Comparison of ENCODE assay signal across 27 mouse cellular contexts in the genomic region with DNA sequence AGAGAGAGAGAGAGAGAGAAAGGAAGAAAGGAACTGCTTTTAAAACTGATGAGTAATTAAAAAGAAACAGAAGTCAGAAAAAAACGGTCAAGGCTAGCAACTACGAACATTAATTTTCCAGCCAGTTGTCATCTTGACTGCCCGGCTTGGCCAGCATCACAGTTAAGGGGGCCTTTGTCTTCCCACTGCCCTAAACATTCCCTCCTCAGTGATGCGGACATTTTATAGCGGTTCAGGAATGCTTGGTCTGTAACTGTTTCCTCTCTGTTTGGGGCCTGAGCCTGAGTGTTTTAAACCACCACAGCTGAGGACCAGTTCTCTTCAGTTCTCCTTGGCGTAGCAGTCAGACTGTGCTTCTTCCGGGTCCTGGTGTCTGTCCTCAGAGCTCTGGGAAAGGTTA. TPM values are rescaled to one million over a fixed set of nuclear protein-coding genes. Genes with fewer than 3 reads are reported as not detected.
DNase-seq lines count a peak whose midpoint lies in the region; ATAC-seq lines count a peak whose summit lies in the region.
"Had no signal": no experiment of that assay in that cellular context is flagged by ENCODE, and none has a peak within 500 bp of the region (broad histone marks: within the 10 kb centered on the region; RNA-seq: fewer than 3 reads in every experiment).

No protein-coding gene starts in this region.

- H3K27ac ChIP-seq in kidney, embryonic 15.5 days = 0 out of 2 replicates have a peak overlapping the region, but pooled peaks have one; percentile 9
- H3K27ac ChIP-seq in limb, embryonic 10.5 days = peak overlapping the region; percentile 63
- 0 out of 2 replicates have a peak overlapping the region, but pooled peaks have one; percentile 9 for H3K27ac ChIP-seq in neural tube, embryonic 15.5 days (replicated peaks)
- H3K27ac ChIP-seq: forebrain, embryonic 13.5 days; heart, embryonic 15.5 days; hindbrain, embryonic 12.5 days; hindbrain, postnatal 0 days; limb, embryonic 15.5 days; liver, embryonic 13.5 days; neural tube, embryonic 13.5 days had no signal

- H3K4me1 ChIP-seq in kidney, embryonic 15.5 days = peaks cover 7% of the 10 kb centered on the region; the same call in 1 of the 2 replicates
- H3K4me1 ChIP-seq in limb, embryonic 10.5 days = peaks cover 25% of the 10 kb centered on the region
- H3K4me1 ChIP-seq in neural tube, embryonic 15.5 days = peaks cover 15% of the 10 kb centered on the region; the same call in 1 of the 2 replicates
- H3K4me1 ChIP-seq: forebrain, embryonic 13.5 days; hindbrain, embryonic 12.5 days; liver, embryonic 13.5 days had no signal

- WGBS in kidney, embryonic 15.5 days = 23% methylated on average over 7 of the region's 7 CpGs
- WGBS in limb, embryonic 10.5 days = 46% methylated on average over 7 of the region's 7 CpGs
- WGBS in neural tube, embryonic 15.5 days = 20% methylated on average over 7 of the region's 7 CpGs

- no peak overlapping the region for H3K4me3 ChIP-seq in kidney, embryonic 15.5 days (replicated peaks)
- H3K4me3 ChIP-seq in limb, embryonic 10.5 days = no peak overlapping the region
- H3K4me3 ChIP-seq in neural tube, embryonic 15.5 days (replicated peaks) = no peak overlapping the region
- H3K4me3 ChIP-seq: forebrain, embryonic 13.5 days; heart, embryonic 15.5 days; hindbrain, embryonic 12.5 days; limb, embryonic 15.5 days; liver, embryonic 13.5 days; neural tube, embryonic 13.5 days had no signal

- H3K9ac ChIP-seq in kidney, embryonic 15.5 days = no peak overlapping the region
- H3K9ac ChIP-seq in neural tube, embryonic 15.5 days (replicated peaks) = no peak overlapping the region
- H3K9ac ChIP-seq: forebrain, embryonic 13.5 days; heart, embryonic 15.5 days; hindbrain, embryonic 12.5 days; limb, embryonic 15.5 days; liver, embryonic 13.5 days; neural tube, embryonic 13.5 days had no signal

- no peaks in the 10 kb centered on the region for H3K27me3 ChIP-seq in kidney, embryonic 15.5 days
- no peaks in the 10 kb centered on the region for H3K27me3 ChIP-seq in limb, embryonic 10.5 days (ENCODE audit: low read depth, poor library complexity, severe bottlenecking)
- no peaks in the 10 kb centered on the region for H3K27me3 ChIP-seq in neural tube, embryonic 15.5 days (replicated peaks)
- H3K27me3 ChIP-seq: forebrain, embryonic 13.5 days; heart, embryonic 15.5 days; hindbrain, embryonic 12.5 days; limb, embryonic 15.5 days; liver, embryonic 13.5 days; neural tube, embryonic 13.5 days had no signal

- DNase-seq in kidney, adult 18-20 months = no peak
- peak; percentile 37 to 47 for DNase-seq in kidney, postnatal 4 days
- DNase-seq in kidney, adult 11 months = no peak
- DNase-seq in limb, embryonic 10.5 days (ENCODE audit: low spot score) = no peak
- no peak for DNase-seq in c-Kit-positive CD71-positive TER-119-positive erythroid progenitor cells, embryonic 14.5 days (ENCODE audit: low spot score)
- DNase-seq: adrenal gland, postnatal 25 days; cerebellum, adult 18-20 months; cerebellum, postnatal 10 days; gastrocnemius, postnatal 14 days; heart, postnatal 36 days; layer of hippocampus, adult 9-11 months; liver, embryonic 13.5 days; lung, adult 18-20 months; lung, postnatal 10 days; thymus, adult 2 months; thymus, postnatal 4 days had no signal

- no peaks in the 10 kb centered on the region for H3K9me3 ChIP-seq in kidney, embryonic 15.5 days (replicated peaks)
- H3K9me3 ChIP-seq in limb, embryonic 10.5 days (replicated peaks) = no peaks in the 10 kb centered on the region
- no peaks in the 10 kb centered on the region for H3K9me3 ChIP-seq in neural tube, embryonic 15.5 days (replicated peaks)
- H3K9me3 ChIP-seq: forebrain, embryonic 13.5 days; heart, embryonic 15.5 days; hindbrain, embryonic 12.5 days; limb, embryonic 15.5 days; liver, embryonic 13.5 days; neural tube, embryonic 13.5 days had no signal

- ATAC-seq in kidney, embryonic 15.5 days (replicated peaks; ENCODE audit: low FRiP score) = no peak
- ATAC-seq in neural tube, embryonic 15.5 days (ENCODE audit: low FRiP score) = no peak
- ATAC-seq: forebrain, embryonic 13.5 days; hindbrain, postnatal 0 days; intestine, embryonic 16.5 days; midbrain, embryonic 16.5 days had no signal

- H3K36me3 ChIP-seq in kidney, embryonic 15.5 days = no peaks in the 10 kb centered on the region
- H3K36me3 ChIP-seq in limb, embryonic 10.5 days = no peaks in the 10 kb centered on the region
- H3K36me3 ChIP-seq in neural tube, embryonic 15.5 days = no peaks in the 10 kb centered on the region
- H3K36me3 ChIP-seq: heart, embryonic 15.5 days; hindbrain, embryonic 12.5 days; limb, embryonic 15.5 days; liver, embryonic 13.5 days; neural tube, embryonic 13.5 days had no signal

- H3K4me2 ChIP-seq in kidney, embryonic 15.5 days = no peak overlapping the region
- H3K4me2 ChIP-seq in neural tube, embryonic 15.5 days = no peak overlapping the region
- H3K4me2 ChIP-seq: forebrain, embryonic 13.5 days; heart, embryonic 15.5 days; hindbrain, embryonic 12.5 days; limb, embryonic 15.5 days; liver, embryonic 13.5 days; midbrain, embryonic 11.5 days; neural tube, embryonic 13.5 days had no signal

RNA-seq across cellular contexts. Expression of gene Gadl1, which starts 4.8 kb away (rescaled TPM):
- 0.30 and 0.51 TPM in 2 replicates for polyA plus RNA-seq in kidney, embryonic 15.5 days (2015; fragmentation: Nextera tagmentation; extraction: Ambion mirVana)
- polyA plus RNA-seq in limb, embryonic 10.5 days (2016; fragmentation: Nextera tagmentation; extraction: Ambion mirVana) = 0.31 and 0.44 TPM in 2 replicates
- polyA plus RNA-seq in neural tube, embryonic 15.5 days (2015; fragmentation: Nextera tagmentation; extraction: Ambion mirVana) = 0.37 and 0.46 TPM in 2 replicates

Comparison
In these comparisons a context has a peak if more than half of its experiments do, and no peak if none do; other contexts are left out.
1. DNase-seq: peak in kidney, postnatal 4 days (2 of 2); none in kidney, adult 18-20 months (single experiment), kidney, adult 11 months (single experiment), limb, embryonic 10.5 days (single experiment) and c-Kit-positive CD71-positive TER-119-positive erythroid progenitor cells, embryonic 14.5 days (single experiment).
2. H3K27ac ChIP-seq: peak in every context shown above with its lines; median percentile 63 in limb, embryonic 10.5 days; 9 in kidney, embryonic 15.5 days; 9 in neural tube, embryonic 15.5 days.